Mouse (Mus musculus) adrenal gland, postnatal 4 days (tissue): ENCODE measurements around the gene Gpatch3. TPM values are rescaled to one million over a fixed set of nuclear protein-coding genes. Genes with fewer than 3 reads are reported as not detected.

Experiments used
- DNase-seq, 2 experiments: peaks; one replicate each; pipeline ENCODE4 v3.0.0; 2021 to 2022; ENCODE audit warnings: low spot score in 2 of 2, mixed read lengths in 2 of 2
- total RNA-seq, 2 experiments: library from RNA; stranded (reverse); gene quantifications; 2 replicates each; pipeline ENCODE4 v1.2.3; 2021

The Gpatch3 gene
- total RNA-seq, 2 experiments from 2014 or later, result 10.4 to 14.5 TPM

GRCm38 (mm10) chr4:133617936-133618335, 43.4 kb downstream of the Gpatch3 start:
- DNase-seq, result no peak

- DNase-seq, result no peak
Measured at GRCm38 (mm10) chr4:133619473-133620136, 45.1 kb downstream of the Gpatch3 start.

- no peak for DNase-seq
Measured at GRCm38 (mm10) chr4:133620668-133621067, 46.1 kb downstream of the Gpatch3 start.

- DNase-seq, result no peak
Measured at GRCm38 (mm10) chr4:133622161-133622695, 47.7 kb downstream of the Gpatch3 start.

- DNase-seq, result no peak
Measured at GRCm38 (mm10) chr4:133624830-133625229, 50.3 kb downstream of the Gpatch3 start.

- DNase-seq, result no peak
Measured at GRCm38 (mm10) chr4:133625621-133626071, 51.1 kb downstream of the Gpatch3 start.

GRCm38 (mm10) chr4:133626221-133626620, 51.7 kb downstream of the Gpatch3 start:
- no peak for DNase-seq

- DNase-seq, result no peak
Measured at GRCm38 (mm10) chr4:133626621-133627020, 52.1 kb downstream of the Gpatch3 start.

GRCm38 (mm10) chr4:133627039-133627438, 52.5 kb downstream of the Gpatch3 start:
- no peak for DNase-seq

- DNase-seq, result no peak
Measured at GRCm38 (mm10) chr4:133628517-133628916, 54.0 kb downstream of the Gpatch3 start.

GRCm38 (mm10) chr4:133629191-133629590, 54.6 kb downstream of the Gpatch3 start:
- DNase-seq, result no peak

- DNase-seq, result no peak
Measured at GRCm38 (mm10) chr4:133630326-133630920, 55.9 kb downstream of the Gpatch3 start.

GRCm38 (mm10) chr4:133631071-133631768, 56.7 kb downstream of the Gpatch3 start:
- no peak for DNase-seq

- DNase-seq, result no peak
Measured at GRCm38 (mm10) chr4:133631769-133632411, 57.3 kb downstream of the Gpatch3 start.

GRCm38 (mm10) chr4:133632483-133633327, 58.2 kb downstream of the Gpatch3 start:
- no peak for DNase-seq

GRCm38 (mm10) chr4:133633332-133634042, 58.9 kb downstream of the Gpatch3 start:
- peak; percentile 84 to 89 for DNase-seq
